Mouse (Mus musculus) midbrain, postnatal 0 days (tissue): Measurements from ENCODE around the gene Fsd1l. TPM values are rescaled to one million over a fixed set of nuclear protein-coding genes. Genes with fewer than 3 reads are reported as not detected.

Experiments used
- ATAC-seq: fragments of 200-750 bp; cut with Nextera tagmentation; 2 replicates; pipeline ENCODE4 v1.8.0; 2017; ENCODE audit warnings: moderate number of reproducible peaks, mild to moderate bottlenecking, moderate TSS enrichment, moderate library complexity; ENCODE audit not compliant: low FRiP score
- DNase-seq: peaks from one replicate; pipeline ENCODE4 v3.0.0-alpha.2; 2015; ENCODE audit warnings: low spot score
- H3K27ac ChIP-seq: fragments of 300-500 bp; sonication (generic); 2 replicates; pipeline ENCODE4 v1.5.1; 2014; ENCODE audit warnings: low read depth, mild to moderate bottlenecking, low read length, mixed read lengths
- H3K27me3 ChIP-seq: fragments of 300-500 bp; sonication (generic); 2 replicates; pipeline ENCODE4 v1.6.1; 2014; ENCODE audit warnings: low read length, control low read depth, mixed read lengths; ENCODE audit not compliant: insufficient read depth
- H3K36me3 ChIP-seq: fragments of 300-500 bp; sonication (generic); 2 replicates; pipeline ENCODE4 v1.6.1; 2014; ENCODE audit warnings: low read length, control low read depth, mixed read lengths; ENCODE audit not compliant: insufficient read depth
- H3K4me1 ChIP-seq: fragments of 300-500 bp; sonication (generic); 2 replicates; pipeline ENCODE4 v1.6.1; 2014; ENCODE audit warnings: mild to moderate bottlenecking, control low read depth, antibody characterized with exemption, low read length, mixed read lengths; ENCODE audit not compliant: insufficient read depth
- H3K4me2 ChIP-seq: fragments of 300-500 bp; sonication (generic); 2 replicates; pipeline ENCODE4 v1.6.1; 2014; ENCODE audit warnings: low read depth, mild to moderate bottlenecking, low read length, mixed read lengths; ENCODE audit not compliant: poor library complexity, severe bottlenecking
- H3K4me3 ChIP-seq: fragments of 300-500 bp; sonication (generic); 2 replicates; pipeline ENCODE4 v1.5.1; 2014; ENCODE audit warnings: low read depth, mild to moderate bottlenecking, low read length, moderate library complexity
- H3K9ac ChIP-seq: fragments of 300-500 bp; sonication (generic); replicated peaks from 2 replicates; pipeline ENCODE4 v1.6.1; 2014; ENCODE audit warnings: mild to moderate bottlenecking, low read length, moderate library complexity, mixed read lengths; ENCODE audit not compliant: poor library complexity, severe bottlenecking
- H3K9me3 ChIP-seq: fragments of 300-500 bp; sonication (generic); 2 replicates; pipeline ENCODE4 v1.6.1; 2016; ENCODE audit warnings: low read length, control low read depth
- CTCF ChIP-seq: IDR thresholded peaks from 2 replicates; pipeline ENCODE4 v1.5.1; 2016; ENCODE audit warnings: antibody characterized with exemption, mild to moderate bottlenecking
- WGBS: fragments of 180-500 bp; shearing (Covaris S2); extraction: QIAGEN DNeasy Blood & Tissue Kit; methylation state at CpG from one replicate; pipeline ENCODE4 v1.1.7; 2014; 5-methylcytosine and 5-hydroxymethylcytosine counted together
- polyA plus RNA-seq: library from polyadenylated mRNA; unstranded; fragments of >200 nt; fragmentation: Nextera tagmentation; extraction: Ambion mirVana; gene quantifications from 2 replicates; pipeline ENCODE4 v1.2.1, GENCODE M21; 2015
- total RNA-seq: library from RNA; depleted of rRNA; stranded (reverse); fragments of >200 nt; gene quantifications from 2 replicates; pipeline ENCODE4 v1.2.3, GENCODE M21; 2014; rRNA removed

Gene Fsd1l
- total and polyA plus RNA-seq, 2 experiments from 2014 or later: 23.8 to 25.3 TPM

DNA sequence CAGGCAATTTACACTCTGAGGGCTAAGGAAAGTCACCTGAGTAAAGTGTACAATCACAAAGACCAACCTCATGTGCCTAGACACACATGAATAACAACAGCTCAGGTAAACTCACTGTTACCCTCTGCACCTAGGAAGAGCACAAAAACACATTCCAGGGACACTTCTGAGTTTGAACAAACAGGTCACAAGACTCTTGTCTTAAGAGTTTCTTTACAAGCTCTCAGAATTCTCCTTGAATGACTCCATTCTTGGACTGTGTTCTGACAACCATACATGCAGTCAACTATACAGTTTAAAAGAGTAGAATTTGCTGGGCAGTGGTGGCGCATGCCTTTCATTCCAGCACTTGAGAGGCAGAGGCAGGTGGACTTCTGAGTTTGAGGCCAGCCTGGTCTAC, 96.8 kb downstream of the Fsd1l start:
- Histone ChIP-seq H3K4me2 (no peak overlapping the region), H3K27me3 (no peaks in the 10 kb centered on the region), H3K36me3 (peaks cover 13% of the 10 kb centered on the region), H3K27ac (no peak overlapping the region), H3K4me3 (no peak overlapping the region), H3K9me3 (no peaks in the 10 kb centered on the region), H3K9ac (no peak overlapping the region), H3K4me1 (no peaks in the 10 kb centered on the region)
- 94% methylated on average over 1 of the region's 1 CpGs for WGBS
- no peak for DNase-seq
- ATAC-seq: no peak
- TF ChIP-seq CTCF: no peak

GRCm38 (mm10) chr4:53738956-53739616, 107.8 kb downstream of the Fsd1l start:
- WGBS: 22% methylated on average over 6 of the region's 6 CpGs
- peak; percentile 87 for TF ChIP-seq CTCF
- Histone ChIP-seq H3K27me3 (no peaks in the 10 kb centered on the region), H3K9ac (no peak overlapping the region), H3K4me3 (no peak overlapping the region), H3K4me1 (no peaks in the 10 kb centered on the region), H3K27ac (no peak overlapping the region), H3K9me3 (no peaks in the 10 kb centered on the region), H3K4me2 (no peak overlapping the region), H3K36me3 (peaks cover 19% of the 10 kb centered on the region)
- ATAC-seq: peak; percentile 60; the same call in 1 of the 2 replicates
- peak; percentile 88 for DNase-seq

DNA sequence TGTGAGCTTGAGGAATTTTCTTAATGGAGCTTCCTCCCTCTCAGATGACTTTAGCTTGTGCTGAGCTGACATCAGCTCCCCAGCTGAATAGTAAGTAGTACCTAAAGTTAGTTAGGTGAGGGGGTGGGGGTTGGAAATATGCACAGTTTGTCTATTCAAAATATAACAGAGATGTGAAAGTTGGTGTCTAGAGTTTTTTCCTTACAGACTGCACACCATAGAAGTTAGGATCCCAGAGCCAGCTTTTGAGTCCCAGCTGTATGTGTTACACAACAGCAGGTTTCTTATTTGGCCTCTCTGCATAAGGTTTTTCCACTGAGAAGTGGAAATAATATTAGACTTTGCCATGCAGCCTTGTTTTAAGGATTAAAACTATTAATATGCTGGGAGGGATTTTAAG, 118.6 kb downstream of the Fsd1l start:
- Histone ChIP-seq H3K27ac (no peak overlapping the region), H3K4me1 (no peaks in the 10 kb centered on the region), H3K4me3 (no peak overlapping the region), H3K4me2 (no peak overlapping the region), H3K9me3 (no peaks in the 10 kb centered on the region), H3K27me3 (no peaks in the 10 kb centered on the region), H3K9ac (no peak overlapping the region), H3K36me3 (peaks cover 16% of the 10 kb centered on the region)
- no peak for TF ChIP-seq CTCF
- ATAC-seq (no peak), DNase-seq (no peak)

GRCm38 (mm10) chr4:53750391-53751120, 119.3 kb downstream of the Fsd1l start:
- no peaks in the 10 kb centered on the region for H3K27me3 ChIP-seq
- WGBS: 80% methylated on average over 16 of the region's 16 CpGs
- ATAC-seq (no peak), DNase-seq (no peak)
- H3K9me3 ChIP-seq: no peaks in the 10 kb centered on the region
- peaks cover 20% of the 10 kb centered on the region for H3K36me3 ChIP-seq
- H3K27ac ChIP-seq: no peak overlapping the region
- no peak for TF ChIP-seq CTCF
- no peak overlapping the region for H3K4me2 ChIP-seq
- no peak overlapping the region for H3K4me3 ChIP-seq
- no peaks in the 10 kb centered on the region for H3K4me1 ChIP-seq
- no peak overlapping the region for H3K9ac ChIP-seq

Other genes starting within 250 kb of the Fsd1l start
- gene Slc44a1, start 191.1 kb upstream of the Fsd1l start, total RNA-seq: 23.2 and 24.2 TPM in 2 replicates
- 8.3 and 8.6 TPM in 2 replicates for gene Slc44a1, start 191.1 kb upstream of the Fsd1l start, polyA plus RNA-seq
- 16.6 and 19.0 TPM in 2 replicates for gene Fktn, start 82.5 kb downstream of the Fsd1l start, total RNA-seq
- gene Fktn, start 82.5 kb downstream of the Fsd1l start, polyA plus RNA-seq: 14.5 and 18.8 TPM in 2 replicates
- gene Tal2, start 148.2 kb downstream of the Fsd1l start, total RNA-seq: 0.94 and 1.3 TPM in 2 replicates
- gene Tal2, start 148.2 kb downstream of the Fsd1l start, polyA plus RNA-seq: 0.33 and 0.38 TPM in 2 replicates
- gene Tmem38b, start 194.6 kb downstream of the Fsd1l start, total RNA-seq: 3.2 and 7.4 TPM in 2 replicates
- gene Tmem38b, start 194.6 kb downstream of the Fsd1l start, polyA plus RNA-seq: 6.4 and 7.3 TPM in 2 replicates